Mouse (Mus musculus): ENCODE measurements around the gene Pbx1.

GRCm38 (mm10) chr1:168167781-168168180, 264.3 kb downstream of the Pbx1 start:
- TF ChIP-seq POLR2A (IDR thresholded peaks at IDR 0.05; ENCODE audit: insufficient read depth, low read depth, low read length) (no peak), CTCF (IDR thresholded peaks at IDR 0.05; ENCODE audit: insufficient read depth, low read depth, low read length) (no peak)
